In the genomic region with DNA sequence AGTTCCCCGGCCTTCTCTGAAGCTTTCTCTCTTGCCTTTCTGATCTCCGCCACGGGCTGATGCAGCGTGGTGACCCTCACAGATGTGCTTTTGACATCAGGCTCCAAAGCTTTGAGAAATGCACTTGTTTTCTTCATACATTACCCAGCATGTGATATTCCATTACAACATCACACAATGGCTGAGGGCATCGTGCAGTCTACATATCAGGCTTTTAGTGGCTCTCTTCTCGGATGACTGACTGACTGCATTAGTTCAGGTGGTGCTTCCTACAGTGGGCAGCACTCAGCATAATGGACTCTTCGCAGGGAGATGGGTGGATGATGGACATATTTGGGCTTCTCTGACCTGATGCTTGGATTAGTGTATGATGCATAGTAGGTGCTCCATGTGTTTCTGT, we compare ENCODE assay signal across 23 mouse cellular contexts.
"Had no signal": no experiment of that assay in that cellular context is flagged by ENCODE, and none has a peak within 500 bp of the region (broad histone marks: within the 10 kb centered on the region; RNA-seq: fewer than 3 reads in every experiment).

No protein-coding gene starts in this region.

- H3K27ac ChIP-seq: gastrocnemius, adult 2 months; heart, adult 2 months; heart, embryonic 13.5 days; heart, embryonic 15.5 days; hindbrain, embryonic 15.5 days; hindbrain, postnatal 0 days; kidney, embryonic 15.5 days; kidney, postnatal 0 days; limb, embryonic 13.5 days; limb, embryonic 15.5 days; liver, embryonic 12.5 days had no signal

- H3K4me1 ChIP-seq: heart, embryonic 13.5 days; heart, embryonic 15.5 days; hindbrain, embryonic 15.5 days; kidney, embryonic 15.5 days; limb, embryonic 13.5 days; limb, embryonic 15.5 days; liver, embryonic 12.5 days had no signal

- H3K9me3 ChIP-seq: heart, embryonic 13.5 days; heart, embryonic 15.5 days; hindbrain, embryonic 13.5 days; hindbrain, embryonic 15.5 days; kidney, embryonic 15.5 days; limb, embryonic 13.5 days; limb, embryonic 15.5 days; liver, embryonic 12.5 days had no signal

- H3K9ac ChIP-seq: heart, embryonic 13.5 days; heart, embryonic 15.5 days; hindbrain, embryonic 13.5 days; hindbrain, embryonic 15.5 days; kidney, embryonic 15.5 days; limb, embryonic 13.5 days; limb, embryonic 15.5 days; liver, embryonic 12.5 days had no signal

- H3K36me3 ChIP-seq: heart, embryonic 13.5 days; heart, embryonic 15.5 days; kidney, embryonic 15.5 days; limb, embryonic 13.5 days; limb, embryonic 15.5 days; liver, embryonic 12.5 days had no signal

- H3K4me2 ChIP-seq: heart, embryonic 11.5 days; heart, embryonic 13.5 days; heart, embryonic 15.5 days; hindbrain, embryonic 13.5 days; hindbrain, embryonic 15.5 days; kidney, embryonic 15.5 days; limb, embryonic 13.5 days; limb, embryonic 15.5 days; liver, embryonic 12.5 days had no signal

- H3K4me3 ChIP-seq: gastrocnemius, adult 2 months; heart, adult 2 months; heart, embryonic 13.5 days; heart, embryonic 15.5 days; hindbrain, embryonic 13.5 days; hindbrain, embryonic 15.5 days; kidney, embryonic 15.5 days; limb, embryonic 13.5 days; limb, embryonic 15.5 days; liver, embryonic 12.5 days had no signal

- DNase-seq: gastrocnemius, adult 2 months; gastrocnemius, postnatal 10 days; gastrocnemius, postnatal 25 days; heart, adult 2 months; heart, postnatal 14 days; heart, postnatal 36 days; kidney, adult 11 months; kidney, adult 2 months; kidney, adult 9 months; kidney, postnatal 14 days; kidney, postnatal 36 days had no signal

- H3K27me3 ChIP-seq: hindbrain, embryonic 13.5 days; hindbrain, embryonic 15.5 days; kidney, embryonic 15.5 days; limb, embryonic 13.5 days; limb, embryonic 15.5 days; liver, embryonic 12.5 days had no signal

- ATAC-seq: hindbrain, postnatal 0 days; intestine, embryonic 16.5 days; liver, embryonic 12.5 days had no signal
